Mouse (Mus musculus) liver, embryonic 15.5 days (tissue): ENCODE data around the gene Rgs6. TPM values are rescaled to one million over a fixed set of nuclear protein-coding genes. Genes with fewer than 3 reads are reported as not detected.

Experiments
- ATAC-seq: fragments of 200-750 bp; cut with Nextera tagmentation; 2 replicates; pipeline ENCODE4 v1.8.0; 2017; ENCODE audit warnings: moderate number of reproducible peaks, mild to moderate bottlenecking, moderate library complexity; ENCODE audit not compliant: insufficient read depth
- H3K27ac ChIP-seq: fragments of 300-500 bp; sonication (generic); replicated peaks from 2 replicates; pipeline ENCODE4 v1.5.1; 2015; ENCODE audit warnings: mild to moderate bottlenecking, inconsistent platforms
- H3K27me3 ChIP-seq: fragments of 300-500 bp; sonication (generic); 2 replicates; pipeline ENCODE4 v1.6.1; 2015; ENCODE audit warnings: mild to moderate bottlenecking, inconsistent platforms
- H3K36me3 ChIP-seq: fragments of 300-500 bp; sonication (generic); replicated peaks from 2 replicates; pipeline ENCODE4 v1.6.1; 2015; ENCODE audit warnings: moderate library complexity, mild to moderate bottlenecking, inconsistent platforms
- H3K4me1 ChIP-seq: fragments of 300-500 bp; sonication (generic); replicated peaks from 2 replicates; pipeline ENCODE4 v1.6.1; 2015; ENCODE audit warnings: inconsistent platforms
- H3K4me2 ChIP-seq: fragments of 300-500 bp; sonication (generic); 2 replicates; pipeline ENCODE4 v1.6.1; 2015; ENCODE audit warnings: moderate library complexity, mild to moderate bottlenecking, inconsistent platforms
- H3K4me3 ChIP-seq: fragments of 300-500 bp; sonication (generic); replicated peaks from 2 replicates; pipeline ENCODE4 v1.5.1; 2015; ENCODE audit warnings: mild to moderate bottlenecking, inconsistent platforms
- H3K9ac ChIP-seq: fragments of 300-500 bp; sonication (generic); 2 replicates; pipeline ENCODE4 v1.6.1; 2015; ENCODE audit warnings: moderate library complexity, mild to moderate bottlenecking, inconsistent platforms
- H3K9me3 ChIP-seq: fragments of 300-500 bp; sonication (generic); replicated peaks from 2 replicates; pipeline ENCODE4 v1.6.1; 2016; ENCODE audit warnings: inconsistent platforms
- WGBS: fragments of 180-500 bp; shearing (Covaris S2); methylation state at CpG from one replicate; pipeline ENCODE4 v1.1.7; 2015; ENCODE audit warnings: mixed read lengths; ENCODE audit not compliant: insufficient replicate concordance; 5-methylcytosine and 5-hydroxymethylcytosine counted together
- polyA plus RNA-seq: library from polyadenylated mRNA; unstranded; fragments of >200 nt; fragmentation: Nextera tagmentation; extraction: Ambion mirVana; gene quantifications from 2 replicates; pipeline ENCODE4 v1.2.1, GENCODE M21; 2015

Rgs6 gene
- polyA plus RNA-seq, 1 experiment from 2014 or later: 0.10 TPM

DNA sequence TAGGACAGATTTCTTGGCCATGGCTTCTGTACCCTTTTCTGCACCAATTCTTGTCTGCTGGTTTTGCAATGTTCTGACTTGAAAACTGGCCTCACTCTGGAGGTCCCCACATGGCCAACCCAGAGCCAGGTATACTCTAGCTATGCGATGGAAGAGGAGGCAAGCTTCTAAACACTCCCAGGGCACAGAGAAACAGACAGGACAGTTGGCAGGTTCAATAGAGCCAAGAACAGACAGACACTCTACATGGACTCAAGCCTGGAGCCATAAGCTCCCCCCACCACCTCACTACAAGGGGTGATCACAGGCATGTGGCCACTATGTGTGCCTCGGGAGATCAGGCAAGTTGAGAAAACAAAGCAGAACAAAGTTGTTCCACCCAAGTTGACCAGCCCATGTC is 572.1 kb downstream of the Rgs6 start:
- Histone ChIP-seq H3K9me3 (no peaks in the 10 kb centered on the region), H3K4me1 (peaks cover 14% of the 10 kb centered on the region), H3K27me3 (0 out of 2 replicates have a peak, but pooled peaks cover 3% of the 10 kb centered on the region), H3K27ac (no peak overlapping the region), H3K9ac (no peak overlapping the region), H3K4me3 (no peak overlapping the region), H3K4me2 (no peak overlapping the region), H3K36me3 (no peaks in the 10 kb centered on the region)
- 62% methylated on average over 2 of the region's 2 CpGs for WGBS
- ATAC-seq: no peak

DNA sequence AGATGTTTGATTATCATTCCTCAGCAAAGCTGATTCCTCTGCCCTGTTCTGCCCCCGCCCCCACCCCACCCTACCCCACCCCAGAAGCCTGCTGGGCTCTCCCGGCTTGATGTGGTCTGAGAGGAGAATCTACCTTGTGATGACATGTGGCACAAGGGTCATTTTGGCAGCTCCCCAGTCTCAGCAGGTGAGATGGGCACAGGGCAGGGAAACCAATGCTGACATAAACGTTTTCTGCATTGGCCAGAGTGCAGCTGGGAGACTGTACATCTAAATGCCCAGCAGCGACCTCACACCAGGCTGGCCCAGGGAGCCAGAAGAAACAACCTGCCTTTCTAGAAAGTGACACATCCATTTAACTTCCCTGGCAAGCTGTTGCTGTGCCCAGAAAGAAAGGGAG is 572.6 kb downstream of the Rgs6 start:
- no peak for ATAC-seq
- Histone ChIP-seq H3K4me3 (no peak overlapping the region), H3K36me3 (no peaks in the 10 kb centered on the region), H3K9ac (no peak overlapping the region), H3K4me1 (peaks cover 18% of the 10 kb centered on the region), H3K9me3 (no peaks in the 10 kb centered on the region), H3K27ac (no peak overlapping the region), H3K27me3 (0 out of 2 replicates have a peak, but pooled peaks cover 1% of the 10 kb centered on the region), H3K4me2 (no peak overlapping the region)
- WGBS: 52% methylated on average over 4 of the region's 4 CpGs

DNA sequence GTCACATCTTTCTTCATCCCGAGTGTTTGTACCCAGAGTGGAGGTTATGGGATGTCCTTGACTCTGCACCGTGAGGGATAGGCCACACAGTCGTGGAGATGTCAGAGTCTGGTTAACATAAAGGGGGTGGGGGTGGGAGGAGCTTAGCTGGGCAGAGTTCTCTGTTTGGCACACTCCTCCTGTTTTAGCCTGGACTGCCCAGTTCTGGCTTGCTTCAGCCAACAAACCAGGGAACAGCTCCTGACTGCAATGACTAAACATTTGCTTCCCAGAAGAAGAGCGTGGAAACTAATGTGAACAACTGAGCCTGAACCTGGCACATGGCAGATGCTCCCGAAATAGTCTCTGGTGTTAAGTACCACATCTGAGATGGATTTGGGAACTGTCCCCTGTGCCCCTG is 575.6 kb downstream of the Rgs6 start:
- no peaks in the 10 kb centered on the region for H3K27me3 ChIP-seq
- peaks cover 18% of the 10 kb centered on the region for H3K4me1 ChIP-seq
- no peak overlapping the region for H3K27ac ChIP-seq
- peak; percentile 41; the same call in 1 of the 2 replicates for ATAC-seq
- H3K9ac ChIP-seq: no peak overlapping the region
- no peaks in the 10 kb centered on the region for H3K36me3 ChIP-seq
- 44% methylated on average over 5 of the region's 5 CpGs for WGBS
- H3K9me3 ChIP-seq: no peaks in the 10 kb centered on the region
- no peak overlapping the region for H3K4me2 ChIP-seq
- no peak overlapping the region for H3K4me3 ChIP-seq

DNA sequence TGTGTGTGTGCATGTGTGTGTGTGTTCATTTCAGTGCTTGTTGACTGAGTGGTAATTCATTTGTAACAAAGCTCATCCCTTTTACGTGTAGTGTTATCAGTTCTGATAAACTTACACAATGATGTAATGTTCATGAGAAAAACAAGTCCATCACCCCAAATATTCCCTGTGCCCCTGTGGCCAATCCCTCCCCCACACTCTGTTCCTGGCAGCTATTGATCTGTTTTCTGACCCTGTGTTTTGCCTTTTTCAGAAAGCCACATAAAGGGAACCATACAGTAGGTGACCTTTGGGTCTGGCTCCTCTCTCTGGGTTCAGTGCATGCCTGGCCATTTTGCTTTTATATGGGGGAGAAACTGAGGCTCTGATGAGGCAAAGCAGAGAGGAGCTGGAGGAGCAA is 577.0 kb downstream of the Rgs6 start:
- Histone ChIP-seq H3K36me3 (no peaks in the 10 kb centered on the region), H3K9me3 (no peaks in the 10 kb centered on the region), H3K4me2 (no peak overlapping the region), H3K27ac (no peak overlapping the region), H3K4me1 (peaks cover 28% of the 10 kb centered on the region), H3K27me3 (no peaks in the 10 kb centered on the region; the same call in 1 of the 2 replicates), H3K4me3 (no peak overlapping the region), H3K9ac (no peak overlapping the region)
- WGBS: 46% methylated on average over 1 of the region's 1 CpGs
- peak; percentile 14; the same call in 1 of the 2 replicates for ATAC-seq

DNA sequence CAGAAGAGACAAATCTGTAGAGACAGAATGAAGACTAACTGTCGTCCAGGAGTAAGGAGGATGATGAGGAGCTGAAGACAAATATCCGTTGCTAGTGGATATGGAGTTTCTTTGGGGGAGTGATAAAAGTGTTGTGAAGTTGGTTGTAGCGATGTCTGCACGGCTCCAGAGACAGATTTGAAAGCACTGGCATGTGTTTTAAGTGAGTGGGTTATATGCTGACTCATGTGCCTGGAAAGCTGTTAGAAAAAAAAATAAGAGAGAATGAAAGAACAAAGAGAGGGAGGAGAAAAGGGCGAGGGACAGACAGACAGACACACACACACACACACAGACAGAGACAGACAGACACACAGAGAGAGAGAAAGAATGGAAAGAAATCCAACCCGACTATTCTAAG is 580.2 kb downstream of the Rgs6 start:
- 53% methylated on average over 6 of the region's 6 CpGs for WGBS

DNA sequence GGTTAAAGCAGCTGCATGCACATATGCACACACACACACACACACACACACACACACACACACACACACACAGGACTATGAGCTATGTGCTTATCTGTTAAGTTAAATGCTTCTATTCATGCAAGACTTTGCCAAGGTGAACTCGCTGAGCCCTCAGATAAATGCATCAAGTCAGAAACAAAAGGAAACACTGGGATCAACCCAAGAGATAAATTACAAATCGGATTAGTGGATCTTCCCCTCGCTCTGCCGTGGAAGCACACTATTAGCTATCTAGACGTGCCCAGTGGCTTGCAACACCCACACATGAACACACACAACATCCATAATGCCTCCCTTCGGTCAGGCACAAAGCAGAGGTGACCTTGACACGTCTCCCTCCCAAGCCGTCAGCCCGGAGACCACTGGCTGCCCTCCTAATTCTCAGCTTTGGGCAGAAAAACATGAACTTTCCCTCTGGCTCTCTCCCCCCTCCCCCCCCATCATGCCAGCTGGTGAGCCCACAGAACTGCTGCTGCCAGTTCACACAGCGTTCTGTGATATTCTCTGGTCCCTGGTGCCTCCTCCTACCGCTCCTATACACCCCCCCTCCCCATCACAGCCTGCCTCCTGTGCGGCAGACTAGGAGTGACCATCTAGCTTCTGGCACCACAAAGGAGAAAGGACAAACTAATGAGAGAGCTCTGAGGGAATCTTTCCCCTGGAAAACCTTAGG is 581.6 kb downstream of the Rgs6 start:
- H3K36me3 ChIP-seq: no peaks in the 10 kb centered on the region
- no peak for ATAC-seq
- WGBS: 34% methylated on average over 12 of the region's 12 CpGs
- H3K9ac ChIP-seq: no peak overlapping the region
- peaks cover 7% of the 10 kb centered on the region; the same call in 1 of the 2 replicates for H3K27me3 ChIP-seq
- H3K4me2 ChIP-seq: no peak overlapping the region
- H3K9me3 ChIP-seq: no peaks in the 10 kb centered on the region
- H3K27ac ChIP-seq: no peak overlapping the region
- peaks cover 16% of the 10 kb centered on the region for H3K4me1 ChIP-seq
- no peak overlapping the region for H3K4me3 ChIP-seq

More for the DNA sequence above, 580.2 kb downstream of the Rgs6 start:
- no peak overlapping the region for H3K9ac ChIP-seq
- H3K27ac ChIP-seq: no peak overlapping the region
- no peaks in the 10 kb centered on the region for H3K9me3 ChIP-seq
- no peak for ATAC-seq
- peaks cover 7% of the 10 kb centered on the region; the same call in 1 of the 2 replicates for H3K27me3 ChIP-seq
- peaks cover 28% of the 10 kb centered on the region for H3K4me1 ChIP-seq
- no peak overlapping the region for H3K4me2 ChIP-seq
- H3K36me3 ChIP-seq: no peaks in the 10 kb centered on the region
- H3K4me3 ChIP-seq: no peak overlapping the region

DNA sequence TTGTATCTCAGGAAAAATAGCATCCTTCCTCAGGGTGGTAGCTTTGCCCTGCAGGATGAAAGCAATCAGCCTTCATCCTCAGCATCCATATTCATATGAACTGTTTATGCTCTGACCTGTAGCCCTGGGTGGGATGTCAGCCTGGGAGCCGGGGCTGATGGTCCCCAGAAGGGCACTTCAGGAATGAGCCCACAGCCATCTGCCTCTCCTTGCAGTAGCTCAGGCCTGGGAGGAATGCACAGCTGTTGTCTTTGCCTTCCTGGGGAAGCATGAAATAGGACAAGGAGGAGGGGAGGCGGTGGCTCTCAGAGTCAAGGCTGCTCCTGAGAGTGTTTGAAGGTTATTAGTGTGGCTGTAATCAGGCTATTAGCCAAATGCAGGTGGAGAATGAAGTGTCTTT is 590.7 kb downstream of the Rgs6 start:
- no peak overlapping the region for H3K4me3 ChIP-seq
- H3K4me2 ChIP-seq: no peak overlapping the region
- H3K9me3 ChIP-seq: no peaks in the 10 kb centered on the region
- H3K4me1 ChIP-seq: no peaks in the 10 kb centered on the region
- H3K36me3 ChIP-seq: no peaks in the 10 kb centered on the region
- no peak for ATAC-seq
- 56% methylated on average over 2 of the region's 2 CpGs for WGBS
- 0 out of 2 replicates have a peak, but pooled peaks cover 3% of the 10 kb centered on the region for H3K27me3 ChIP-seq
- no peak overlapping the region for H3K9ac ChIP-seq
- no peak overlapping the region for H3K27ac ChIP-seq

DNA sequence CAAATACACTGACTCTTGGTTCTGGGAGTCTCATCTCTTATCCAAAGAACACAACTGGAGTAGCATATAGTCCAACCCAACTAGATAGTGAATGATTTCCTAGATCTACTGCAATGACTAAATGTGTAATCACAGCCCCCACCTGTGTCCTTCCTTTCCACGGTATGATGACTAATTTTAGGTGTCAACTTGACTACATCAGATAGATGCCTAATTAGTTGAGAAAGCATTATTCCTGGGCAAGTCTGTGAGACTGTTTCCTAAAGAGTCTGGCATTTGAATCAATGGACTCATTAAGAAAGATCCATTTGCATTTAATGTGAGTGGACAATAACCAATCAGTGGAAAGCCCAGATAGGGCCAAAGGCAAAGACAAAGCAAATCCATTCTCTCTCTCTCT is 591.8 kb downstream of the Rgs6 start:
- no peaks in the 10 kb centered on the region for H3K36me3 ChIP-seq
- 0 out of 2 replicates have a peak, but pooled peaks cover 3% of the 10 kb centered on the region for H3K27me3 ChIP-seq
- no peak overlapping the region for H3K9ac ChIP-seq
- H3K4me1 ChIP-seq: no peaks in the 10 kb centered on the region
- H3K9me3 ChIP-seq: no peaks in the 10 kb centered on the region
- no peak overlapping the region for H3K4me3 ChIP-seq
- no peak for ATAC-seq
- no peak overlapping the region for H3K27ac ChIP-seq
- no peak overlapping the region for H3K4me2 ChIP-seq
- WGBS: 57% methylated on average over 1 of the region's 1 CpGs

DNA sequence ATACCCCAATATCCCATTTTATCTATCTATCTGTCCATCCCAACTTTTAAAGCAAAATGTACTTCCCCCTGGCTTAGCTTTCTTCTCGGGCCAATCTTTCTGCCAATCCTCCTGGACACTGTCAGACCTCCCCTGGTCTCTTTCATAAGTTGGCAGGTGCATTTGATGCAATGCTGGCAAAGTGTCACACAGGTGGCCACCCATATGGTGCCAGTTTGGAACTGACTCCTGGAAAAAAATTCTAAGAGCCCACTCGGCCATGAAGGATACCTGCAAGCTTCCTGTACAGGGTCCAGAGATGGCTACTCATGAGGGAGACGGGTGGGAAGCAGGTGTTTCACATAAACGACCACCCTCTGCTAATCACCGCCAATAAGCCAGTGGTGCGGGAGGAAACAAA is 592.5 kb downstream of the Rgs6 start:
- Histone ChIP-seq H3K4me2 (no peak overlapping the region), H3K36me3 (no peaks in the 10 kb centered on the region), H3K4me1 (no peaks in the 10 kb centered on the region), H3K9me3 (no peaks in the 10 kb centered on the region), H3K27me3 (0 out of 2 replicates have a peak, but pooled peaks cover 3% of the 10 kb centered on the region), H3K27ac (no peak overlapping the region), H3K9ac (no peak overlapping the region), H3K4me3 (no peak overlapping the region)
- 51% methylated on average over 6 of the region's 6 CpGs for WGBS
- ATAC-seq: no peak

DNA sequence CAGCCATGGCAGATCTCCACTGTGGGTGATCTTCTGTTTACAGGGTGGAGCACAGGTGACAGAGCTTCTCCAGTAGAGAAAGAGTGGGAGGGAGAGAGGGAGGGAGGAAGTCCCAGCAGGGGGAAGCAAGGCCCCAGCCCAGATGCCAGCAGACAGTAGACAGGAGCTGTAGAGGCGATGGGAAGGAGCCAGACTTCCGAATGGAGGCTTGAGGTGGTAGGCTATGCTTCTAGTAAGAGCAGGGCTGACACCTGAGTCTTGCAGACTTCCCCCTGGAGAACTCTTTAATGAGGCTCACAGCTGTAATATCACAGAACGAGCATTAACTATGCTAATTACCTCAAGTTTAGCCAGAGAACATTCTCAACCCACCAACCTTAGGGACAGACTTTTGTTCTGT is 613.6 kb downstream of the Rgs6 start:
- Histone ChIP-seq H3K4me1 (no peaks in the 10 kb centered on the region), H3K27me3 (no peaks in the 10 kb centered on the region), H3K4me2 (no peak overlapping the region), H3K36me3 (no peaks in the 10 kb centered on the region), H3K9ac (no peak overlapping the region), H3K27ac (no peak overlapping the region), H3K4me3 (no peak overlapping the region), H3K9me3 (no peaks in the 10 kb centered on the region)
- WGBS: 30% methylated on average over 3 of the region's 3 CpGs
- no peak for ATAC-seq

DNA sequence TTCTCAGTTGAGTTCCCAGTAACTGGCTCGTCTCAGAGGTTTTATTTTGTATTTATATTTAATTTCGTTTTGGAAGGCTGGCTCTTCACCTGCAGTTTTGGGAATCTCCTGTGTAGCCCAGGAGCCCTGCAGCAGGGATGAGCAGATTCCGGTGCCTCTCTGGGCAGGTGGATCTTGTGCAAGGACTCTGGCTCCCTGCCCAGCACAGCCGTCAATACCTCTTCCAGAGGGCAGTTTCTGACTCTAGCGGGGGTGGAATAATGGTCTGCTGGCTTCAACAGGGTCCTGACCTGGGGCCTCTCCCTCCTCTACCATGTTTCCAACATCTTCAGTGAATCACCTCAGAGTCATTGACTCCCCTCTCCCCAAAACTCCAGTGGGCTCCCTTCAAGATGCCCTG is 616.3 kb downstream of the Rgs6 start:
- H3K4me2 ChIP-seq: no peak overlapping the region
- no peaks in the 10 kb centered on the region for H3K9me3 ChIP-seq
- H3K4me1 ChIP-seq: 0 out of 2 replicates have a peak, but pooled peaks cover 10% of the 10 kb centered on the region
- peak; percentile 75 for ATAC-seq
- H3K36me3 ChIP-seq: no peaks in the 10 kb centered on the region
- H3K9ac ChIP-seq: no peak overlapping the region
- H3K27ac ChIP-seq: no peak overlapping the region; the same call in 1 of the 2 replicates
- H3K27me3 ChIP-seq: peaks cover 5% of the 10 kb centered on the region; the same call in 1 of the 2 replicates
- 52% methylated on average over 5 of the region's 5 CpGs for WGBS
- H3K4me3 ChIP-seq: no peak overlapping the region
